Mouse (Mus musculus) ES-E14 (cell line): ENCODE results near the gene Bcl11b. TPM values are rescaled to one million over a fixed set of nuclear protein-coding genes. Genes with fewer than 3 reads are reported as not detected.

Experiments
- DNase-seq: peaks from one replicate; pipeline ENCODE4 v3.0.0-alpha.2; 2013; ENCODE audit warnings: low read depth, low spot score
- H3K27ac ChIP-seq: 2 replicates; pipeline ENCODE4 v1.5.1; 2012; ENCODE audit warnings: low read depth, mild to moderate bottlenecking, low read length, moderate library complexity, mixed read lengths; ENCODE audit not compliant: poor library complexity, insufficient read depth, severe bottlenecking
- H3K36me3 ChIP-seq: 2 replicates; pipeline ENCODE4 v1.6.1; 2012; ENCODE audit warnings: mild to moderate bottlenecking, low read length, moderate library complexity, mixed read lengths; ENCODE audit not compliant: control insufficient read depth, poor library complexity, insufficient read depth, severe bottlenecking
- H3K4me1 ChIP-seq, 2 experiments: fragments of 150-350 bp in 1 of 2; sonication (generic) in 1 of 2; 2 replicates each; pipeline ENCODE4 v1.6.1; 2012; ENCODE audit warnings: low read length in 2 of 2, mild to moderate bottlenecking in 1 of 2, mixed read lengths in 1 of 2; ENCODE audit not compliant: control insufficient read depth in 2 of 2, insufficient read depth in 2 of 2, poor library complexity in 1 of 2
- H3K4me3 ChIP-seq, 2 experiments: fragments of 150-350 bp in 1 of 2; sonication (generic) in 1 of 2; 2 replicates each; pipeline ENCODE4 v1.5.1; 2012; ENCODE audit warnings: low read length in 2 of 2, low read depth in 1 of 2, mild to moderate bottlenecking in 1 of 2, mixed read lengths in 1 of 2; ENCODE audit not compliant: insufficient read depth in 1 of 2, poor library complexity in 1 of 2, severe bottlenecking in 1 of 2
- H3K9ac ChIP-seq: 2 replicates; pipeline ENCODE4 v1.6.1; 2012; ENCODE audit warnings: low read depth, mild to moderate bottlenecking, low read length, mixed read lengths; ENCODE audit not compliant: poor library complexity, insufficient read depth, severe bottlenecking
- H3K9me3 ChIP-seq: fragments of 150-350 bp; sonication (generic); 2 replicates; pipeline ENCODE4 v1.6.1; 2012; ENCODE audit warnings: low read depth, mild to moderate bottlenecking, low read length; ENCODE audit not compliant: control insufficient read depth, insufficient read depth
- CHD2 ChIP-seq: IDR thresholded peaks from 2 replicates; pipeline ENCODE4 v1.6.1; 2014; ENCODE audit warnings: mild to moderate bottlenecking, low read depth, low read length, inconsistent platforms
- HCFC1 ChIP-seq: IDR thresholded peaks from 2 replicates; pipeline ENCODE4 v1.6.1; 2012; ENCODE audit warnings: low read length, inconsistent platforms, borderline replicate concordance; ENCODE audit not compliant: insufficient read depth
- MAFK ChIP-seq: IDR thresholded peaks from 2 replicates; pipeline ENCODE4 v1.6.1; 2014; ENCODE audit warnings: mild to moderate bottlenecking, low read depth, low read length, inconsistent platforms; ENCODE audit not compliant: insufficient read depth
- ZC3H11A ChIP-seq: IDR thresholded peaks from 2 replicates; pipeline ENCODE4 v1.6.1; 2012; ENCODE audit warnings: low read depth, mild to moderate bottlenecking, inconsistent platforms, low read length, borderline replicate concordance
- ZNF384 ChIP-seq: IDR thresholded peaks from 2 replicates; pipeline ENCODE4 v1.6.1; 2012; ENCODE audit warnings: low read depth, low read length, inconsistent platforms
- in situ Hi-C, 2 experiments: fragments of 600-800 bp; cut with MboI; formaldehyde crosslinking; loops; one replicate each; pipeline ENCODE4 v1.15.1; 2025; ENCODE audit warnings: low sequenced_read_pairs in 2 of 2, inconsistent platforms in 1 of 2; ENCODE audit not compliant: unreplicated experiment in 2 of 2
- total RNA-seq: library from RNA; depleted of rRNA; stranded (reverse); fragments of 300-350 nt; gene quantifications from 2 replicates; pipeline ENCODE4 v1.2.3, GENCODE M21; 2012

Bcl11b gene
- total RNA-seq, 1 experiment, result 0.85 TPM

- no peak for DNase-seq
- Histone ChIP-seq H3K36me3 (no peaks in the 10 kb centered on the region), H3K9ac (no peak overlapping the region), H3K27ac (no peak overlapping the region), H3K4me1 (peaks cover 0 to 5% of the 10 kb centered on the region in 2 experiments; a peak in 1 of 4 replicates), H3K4me3 (no peak overlapping the region), H3K9me3 (no peaks in the 10 kb centered on the region)
- in situ Hi-C loops, result no loop called here
- no peak for TF ChIP-seq CHD2
- TF ChIP-seq ZC3H11A, result no peak
- TF ChIP-seq HCFC1, result no peak
- TF ChIP-seq ZNF384, result no peak
- TF ChIP-seq MAFK, result no peak
Observed at GRCm38 (mm10) chr12:107969841-107970371, 33.5 kb downstream of the Bcl11b start.

GRCm38 (mm10) chr12:107969126-107969525 lies 34.3 kb downstream of the Bcl11b start:
- no peak overlapping the region for H3K9ac ChIP-seq
- no peak for DNase-seq
- no peaks in the 10 kb centered on the region for H3K9me3 ChIP-seq
- no peaks in the 10 kb centered on the region for H3K36me3 ChIP-seq
- in situ Hi-C loops, result no loop called here
- no peak for TF ChIP-seq CHD2
- TF ChIP-seq HCFC1, result no peak
- TF ChIP-seq MAFK, result no peak
- no peak for TF ChIP-seq ZNF384
- TF ChIP-seq ZC3H11A, result no peak
- H3K27ac ChIP-seq, result no peak overlapping the region
- H3K4me3 ChIP-seq, result no peak overlapping the region
- peaks cover 0 to 5% of the 10 kb centered on the region in 2 experiments; a peak in 1 of 4 replicates for H3K4me1 ChIP-seq

- TF ChIP-seq CHD2 (no peak), HCFC1 (no peak), MAFK (no peak), ZC3H11A (no peak), ZNF384 (no peak)
- peaks cover 0 to 5% of the 10 kb centered on the region in 2 experiments; a peak in 1 of 4 replicates for H3K4me1 ChIP-seq
Observed at GRCm38 (mm10) chr12:107968331-107968730, 35.1 kb downstream of the Bcl11b start.

GRCm38 (mm10) chr12:107967026-107967425 lies 36.4 kb downstream of the Bcl11b start:
- no peak overlapping the region for H3K9ac ChIP-seq
- no peak overlapping the region for H3K4me3 ChIP-seq
- in situ Hi-C loops, result no loop called here
- no peak for DNase-seq
- peaks cover 0 to 5% of the 10 kb centered on the region in 2 experiments; a peak in 1 of 4 replicates for H3K4me1 ChIP-seq
- no peak overlapping the region for H3K27ac ChIP-seq
- H3K9me3 ChIP-seq, result no peaks in the 10 kb centered on the region
- no peak for TF ChIP-seq HCFC1
- TF ChIP-seq MAFK, result no peak
- TF ChIP-seq CHD2, result no peak
- TF ChIP-seq ZC3H11A, result no peak
- TF ChIP-seq ZNF384, result no peak
- no peaks in the 10 kb centered on the region for H3K36me3 ChIP-seq

More at GRCm38 (mm10) chr12:107968331-107968730, 35.1 kb downstream of the Bcl11b start:
- no peak for DNase-seq
- no peaks in the 10 kb centered on the region for H3K9me3 ChIP-seq
- no peak overlapping the region for H3K27ac ChIP-seq
- H3K36me3 ChIP-seq, result no peaks in the 10 kb centered on the region
- no peak overlapping the region for H3K9ac ChIP-seq
- in situ Hi-C loops, result no loop called here
- H3K4me3 ChIP-seq, result no peak overlapping the region

GRCm38 (mm10) chr12:107965103-107965502 lies 38.3 kb downstream of the Bcl11b start:
- TF ChIP-seq ZNF384 (no peak), ZC3H11A (no peak), HCFC1 (no peak), CHD2 (no peak), MAFK (no peak)
- peaks cover 0 to 7% of the 10 kb centered on the region in 2 experiments; a peak in 2 of 4 replicates for H3K4me1 ChIP-seq
- H3K9ac ChIP-seq, result no peak overlapping the region
- H3K27ac ChIP-seq, result no peak overlapping the region
- in situ Hi-C loops, result no loop called here
- no peak overlapping the region for H3K4me3 ChIP-seq
- no peak for DNase-seq
- H3K9me3 ChIP-seq, result no peaks in the 10 kb centered on the region
- no peaks in the 10 kb centered on the region for H3K36me3 ChIP-seq
